Mouse (Mus musculus): ENCODE data around the gene Mia3. TPM values are rescaled to one million over a fixed set of nuclear protein-coding genes. Genes with fewer than 3 reads are reported as not detected.

Gene Mia3
- polyA plus RNA-seq (2012; rRNA removed; ENCODE audit: low replicate concordance), result 86.1 and 89.2 TPM in 2 replicates

DNA sequence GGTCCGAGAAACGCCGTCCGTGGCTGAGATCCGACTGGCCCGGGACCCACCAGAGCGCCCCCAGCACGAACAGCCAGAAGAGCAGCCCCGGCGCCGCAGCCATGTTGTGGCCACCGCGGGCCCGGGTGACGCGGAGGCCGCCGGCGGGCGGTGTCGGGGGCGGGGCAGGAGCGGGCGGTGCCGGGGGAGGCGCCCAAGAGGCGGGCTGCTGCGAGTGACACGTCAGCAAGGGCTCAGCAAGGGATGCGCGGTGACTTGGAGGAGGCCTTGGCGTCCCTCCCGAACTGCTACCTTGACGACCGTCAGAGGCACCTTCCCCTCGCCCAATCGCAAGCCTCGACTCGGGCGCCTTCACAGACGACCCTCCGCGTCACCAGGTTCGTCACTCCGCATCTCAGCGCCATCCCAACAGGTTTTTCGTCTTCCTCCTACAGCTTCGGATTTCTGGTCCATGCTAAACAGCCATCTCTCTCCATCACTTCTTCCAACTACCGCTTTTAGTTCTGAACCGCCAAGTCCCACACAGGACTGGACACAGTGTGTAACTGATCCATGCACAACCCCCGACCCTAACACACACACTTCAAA is at the start of gene Mia3:
TSS of gene Mia3 (minus strand) at position 127 of the 588 bp plus-strand sequence.

DNA sequence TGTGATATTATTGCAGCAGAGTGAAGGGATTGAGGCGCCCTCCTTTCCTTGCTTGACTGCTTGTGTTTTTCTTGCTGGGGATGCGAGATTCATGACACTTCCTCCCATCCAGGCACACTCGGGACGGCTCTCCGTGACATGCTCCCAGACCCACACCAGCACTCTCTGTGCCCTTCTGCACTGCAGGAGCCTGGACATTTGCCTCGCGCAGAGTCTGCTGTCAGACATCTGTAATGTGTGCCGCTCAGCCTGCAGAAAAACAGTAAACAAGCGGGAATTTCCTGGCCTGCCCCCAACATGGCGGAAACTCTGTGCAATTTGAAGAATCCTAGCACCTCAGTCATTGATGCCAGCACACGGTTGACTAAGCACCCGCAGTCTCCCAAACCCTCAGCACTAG is 48.5 kb upstream of the Mia3 start, which contains the start of gene Hhipl2:
TSS of gene Hhipl2 (plus strand) at position 343 of the 400 bp plus-strand sequence.

DNA sequence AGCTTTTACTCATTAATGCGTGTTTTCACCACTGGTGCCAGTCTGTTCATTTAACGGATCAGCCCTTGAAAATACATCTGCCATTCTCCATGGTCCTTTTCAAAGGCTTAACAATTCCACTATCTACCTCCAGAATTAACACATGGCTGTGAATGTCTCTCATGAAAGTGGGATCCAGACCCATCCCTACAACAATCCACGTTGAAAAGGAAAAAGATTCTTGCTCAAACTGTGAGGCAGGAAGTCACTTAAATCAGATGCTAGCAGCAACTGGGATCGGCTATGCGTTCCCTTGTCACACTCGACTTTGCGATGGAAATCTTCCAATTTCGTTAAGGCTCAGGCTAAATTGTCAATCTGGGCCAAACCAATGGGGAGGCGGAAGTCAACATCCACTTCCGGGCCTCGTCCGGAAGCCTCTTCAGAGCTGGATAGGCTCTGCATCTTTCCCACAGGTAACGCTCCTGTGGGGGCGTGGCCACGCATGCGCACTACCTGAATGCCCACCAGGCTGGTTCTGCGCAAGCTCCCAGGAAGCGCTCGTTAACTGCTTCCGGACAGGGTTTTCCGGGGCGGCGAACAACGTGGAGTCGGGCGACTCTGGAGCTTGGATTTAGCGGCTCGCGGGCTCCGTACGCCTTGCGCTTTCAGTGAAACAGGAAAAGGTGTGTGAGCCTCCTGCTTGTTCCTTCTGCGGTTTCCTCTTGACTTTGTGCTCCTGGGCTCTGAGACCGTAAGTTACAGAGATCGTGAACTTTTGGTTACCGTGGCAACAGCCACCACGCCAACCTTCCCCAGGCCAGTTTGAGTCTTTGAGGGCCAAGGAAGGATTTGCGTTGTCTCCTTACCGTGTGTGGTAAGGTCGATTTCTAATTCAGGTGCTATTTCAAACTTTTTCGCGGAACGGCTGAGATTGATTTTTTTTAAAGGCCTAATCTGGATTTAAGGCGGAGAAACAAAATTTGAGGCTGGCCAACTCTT is 19.4 kb upstream of the Mia3 start, which contains the start of gene Taf1a:
TSS of gene Taf1a (plus strand) at position 556 of the 981 bp plus-strand sequence.

DNA sequence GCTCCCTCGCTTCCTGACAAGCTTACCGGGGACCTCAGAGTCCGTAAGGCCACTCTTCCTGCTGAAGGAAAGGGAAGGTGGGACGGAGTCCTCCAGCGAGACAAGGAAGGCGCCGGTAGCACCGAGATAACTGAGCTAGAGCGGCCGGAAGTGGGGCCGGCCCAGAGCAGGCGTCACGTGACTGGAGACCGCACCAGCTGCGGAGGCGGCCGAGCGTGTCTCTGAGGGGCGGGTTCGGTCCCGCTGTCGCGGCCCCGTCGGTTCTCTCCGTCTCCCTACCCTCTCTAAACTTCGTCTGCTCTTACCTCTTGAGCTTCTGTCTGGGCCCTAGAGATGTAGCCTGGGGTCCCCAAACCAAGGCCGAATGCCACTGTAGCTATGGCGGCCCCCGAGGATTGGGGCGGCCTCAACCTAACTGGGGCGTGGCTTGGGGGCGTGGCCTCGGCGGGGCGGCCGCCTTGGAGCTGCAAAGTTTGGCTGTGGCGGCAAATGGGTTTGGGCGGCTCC is 72.4 kb downstream of the Mia3 start, which contains the start of gene Brox:
TSS of gene Brox (minus strand) at position 393 of the 507 bp plus-strand sequence.

DNA sequence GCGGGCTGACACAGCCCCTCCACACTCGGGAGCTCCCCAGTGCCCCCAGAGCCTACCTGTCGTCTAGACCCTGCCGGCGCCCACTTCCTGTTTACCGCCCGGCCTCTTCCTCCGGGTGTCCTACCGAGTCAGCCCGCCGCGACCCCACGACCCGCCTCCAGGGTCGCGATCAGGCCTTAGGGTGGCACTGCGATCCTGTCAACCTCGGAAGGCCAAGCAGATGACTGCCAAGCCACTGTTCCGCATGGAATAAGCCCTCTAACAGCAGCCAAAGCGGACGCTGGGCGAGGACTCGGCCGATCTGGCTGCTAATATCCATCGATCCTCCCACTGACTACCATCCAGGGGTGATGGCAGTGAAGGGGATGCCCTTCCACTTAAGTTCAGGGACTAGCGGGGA is 72.9 kb downstream of the Mia3 start, which contains the start of gene Aida:
TSS of gene Aida (plus strand) at position 126 of the 400 bp plus-strand sequence.

Other genes with a start within 250 kb of the Mia3 start
- gene Disp1, start 148.0 kb downstream of the Mia3 start, polyA plus RNA-seq (2012; rRNA removed; ENCODE audit: low replicate concordance), result 11.7 and 16.5 TPM in 2 replicates
- 35.6 and 37.6 TPM in 2 replicates for gene Aida, start 73.0 kb downstream of the Mia3 start, polyA plus RNA-seq (2012; rRNA removed; ENCODE audit: low replicate concordance)
- gene Brox, start 72.3 kb downstream of the Mia3 start, polyA plus RNA-seq (2012; rRNA removed; ENCODE audit: low replicate concordance), result 21.6 and 23.1 TPM in 2 replicates
- 4.4 and 12.3 TPM in 2 replicates for gene Taf1a, start 19.4 kb upstream of the Mia3 start, polyA plus RNA-seq (2012; rRNA removed; ENCODE audit: low replicate concordance)
- gene Hhipl2, start 48.7 kb upstream of the Mia3 start, polyA plus RNA-seq (2012; rRNA removed; ENCODE audit: low replicate concordance), result 0.09 and 0.17 TPM in 2 replicates